Comparison of ENCODE assay signal across 9 mouse cellular contexts in genomic region chr7:101317014-101317413, GRCm38 (mm10). TPM values are rescaled to one million over a fixed set of nuclear protein-coding genes. Genes with fewer than 3 reads are reported as not detected.
DNase-seq lines count a peak whose midpoint lies in the region; ATAC-seq and TF ChIP-seq lines count a peak whose summit lies in the region.
"Had no signal": no experiment of that assay in that cellular context is flagged by ENCODE, and none has a peak within 500 bp of the region (broad histone marks: within the 10 kb centered on the region; RNA-seq: fewer than 3 reads in every experiment).

TSS of gene Stard10 (plus strand) at chr7:101317086.

- no peak within 1 kb of the TSS for H3K4me3 ChIP-seq in cerebellum, adult 2 months (replicated peaks; ENCODE audit: insufficient read depth, low read depth, low read length)
- no peak within 1 kb of the TSS for H3K4me3 ChIP-seq in thymus, adult 2 months (ENCODE audit: control insufficient read depth, insufficient read depth, low read length)
- no peak within 1 kb of the TSS for H3K4me3 ChIP-seq in hindbrain, embryonic 14.5 days (replicated peaks; ENCODE audit: low read length)
- no peak within 1 kb of the TSS for H3K4me3 ChIP-seq in liver, embryonic 16.5 days (ENCODE audit: low read depth, low read length)
- H3K4me3 ChIP-seq in forebrain, embryonic 11.5 days (ENCODE audit: low read depth, low read length) = no peak within 1 kb of the TSS

- no peaks in the 10 kb centered on the region for H3K36me3 ChIP-seq in thymus, adult 2 months (ENCODE audit: control insufficient read depth, insufficient read depth, low read length)
- H3K36me3 ChIP-seq in hindbrain, embryonic 14.5 days (replicated peaks; ENCODE audit: control insufficient read depth, insufficient read depth) = no peaks in the 10 kb centered on the region
- no peaks in the 10 kb centered on the region for H3K36me3 ChIP-seq in liver, embryonic 16.5 days (ENCODE audit: control insufficient read depth, insufficient read depth)
- no peaks in the 10 kb centered on the region for H3K36me3 ChIP-seq in forebrain, embryonic 11.5 days (ENCODE audit: control insufficient read depth, insufficient read depth, low read length)

- H3K9me3 ChIP-seq in hindbrain, embryonic 14.5 days (ENCODE audit: control insufficient read depth, low read length) = no peaks in the 10 kb centered on the region
- no peaks in the 10 kb centered on the region for H3K9me3 ChIP-seq in liver, embryonic 16.5 days (replicated peaks; ENCODE audit: control insufficient read depth, low read length)
- no peaks in the 10 kb centered on the region for H3K9me3 ChIP-seq in forebrain, embryonic 11.5 days (ENCODE audit: control insufficient read depth, low read length)

- TF ChIP-seq CTCF in cerebellum, adult 2 months (IDR thresholded peaks at IDR 0.05; ENCODE audit: borderline replicate concordance, insufficient read depth, low read depth, low read length) = no peak
- no peak for TF ChIP-seq CTCF in thymus, adult 2 months (IDR thresholded peaks at IDR 0.05; ENCODE audit: borderline replicate concordance, control insufficient read depth, extremely low read depth, insufficient read depth, low read length, poor library complexity)

- TF ChIP-seq POLR2A in cerebellum, adult 2 months (IDR thresholded peaks at IDR 0.05; ENCODE audit: borderline replicate concordance, insufficient read depth, low read length) = no peak
- TF ChIP-seq POLR2A in thymus, adult 2 months (IDR thresholded peaks at IDR 0.05; ENCODE audit: control insufficient read depth, extremely low read depth, insufficient read depth, low read length, poor library complexity) = no peak

- peaks cover 20% of the 10 kb centered on the region for H3K4me1 ChIP-seq in cerebellum, adult 2 months (ENCODE audit: control insufficient read depth, insufficient read depth, low read length)
- peaks cover 18% of the 10 kb centered on the region for H3K4me1 ChIP-seq in thymus, adult 2 months (replicated peaks; ENCODE audit: control insufficient read depth, insufficient read depth, low read length)
- H3K4me1 ChIP-seq in hindbrain, embryonic 14.5 days (replicated peaks; ENCODE audit: control insufficient read depth, insufficient read depth, low read length) = 0 out of 2 replicates have a peak, but pooled peaks cover 6% of the 10 kb centered on the region
- peaks cover 69% of the 10 kb centered on the region for H3K4me1 ChIP-seq in liver, embryonic 16.5 days (ENCODE audit: control insufficient read depth, low read depth, low read length)
- peaks cover 3% of the 10 kb centered on the region; the same call in 1 of the 2 replicates for H3K4me1 ChIP-seq in forebrain, embryonic 11.5 days (replicated peaks; ENCODE audit: control insufficient read depth, insufficient read depth, low read length)

- no peak for ATAC-seq in hindbrain, embryonic 14.5 days (ENCODE audit: low FRiP score)
- ATAC-seq in liver, embryonic 16.5 days (ENCODE audit: low read depth) = no peak
- no peak for ATAC-seq in forebrain, embryonic 11.5 days (replicated peaks; ENCODE audit: low FRiP score)

- H3K9ac ChIP-seq in hindbrain, embryonic 14.5 days = no peak within 1 kb of the TSS
- peak within 1 kb of the TSS; percentile 25 for H3K9ac ChIP-seq in liver, embryonic 16.5 days (ENCODE audit: low read depth, low read length)
- no peak within 1 kb of the TSS for H3K9ac ChIP-seq in forebrain, embryonic 11.5 days (ENCODE audit: low read length)

- no peaks in the 10 kb centered on the region for H3K27me3 ChIP-seq in cerebellum, adult 2 months (ENCODE audit: control insufficient read depth, insufficient read depth, low read length)
- H3K27me3 ChIP-seq in thymus, adult 2 months (ENCODE audit: control insufficient read depth, insufficient read depth, low read length) = no peaks in the 10 kb centered on the region
- H3K27me3 ChIP-seq in hindbrain, embryonic 14.5 days (ENCODE audit: control insufficient read depth, insufficient read depth, low read length) = 0 out of 2 replicates have a peak, but pooled peaks cover 3% of the 10 kb centered on the region
- no peaks in the 10 kb centered on the region for H3K27me3 ChIP-seq in liver, embryonic 16.5 days (ENCODE audit: control insufficient read depth, insufficient read depth, low read depth, low read length)
- H3K27me3 ChIP-seq in forebrain, embryonic 11.5 days (ENCODE audit: control insufficient read depth, insufficient read depth, low read length) = peaks cover 7% of the 10 kb centered on the region

- no peak within 1 kb of the TSS for H3K27ac ChIP-seq in cerebellum, adult 2 months (ENCODE audit: insufficient read depth, low read length)
- no peak within 1 kb of the TSS for H3K27ac ChIP-seq in thymus, adult 2 months (ENCODE audit: control insufficient read depth, insufficient read depth, low read length)
- no peak within 1 kb of the TSS for H3K27ac ChIP-seq in hindbrain, embryonic 14.5 days
- peak within 1 kb of the TSS; percentile 81 for H3K27ac ChIP-seq in liver, embryonic 16.5 days (ENCODE audit: low read length)
- no peak within 1 kb of the TSS for H3K27ac ChIP-seq in forebrain, embryonic 11.5 days (ENCODE audit: low read depth, low read length)
- H3K27ac ChIP-seq: macrophage had no signal

- DNase-seq in cerebellum, adult 2 months = no peak
- no peak for DNase-seq in cerebellum, adult 18-20 months
- no peak for DNase-seq in thymus, adult 2 months
- no peak for DNase-seq in thymus, postnatal 25 days
- no peak for DNase-seq in hindbrain, embryonic 14.5 days (ENCODE audit: low spot score)
- DNase-seq in ovary, postnatal 10 days (ENCODE audit: low spot score) = no peak
- no peak for DNase-seq in forebrain, embryonic 11.5 days (ENCODE audit: low spot score)

- H3K4me2 ChIP-seq in hindbrain, embryonic 14.5 days (replicated peaks) = no peak within 1 kb of the TSS
- H3K4me2 ChIP-seq in liver, embryonic 16.5 days (ENCODE audit: low read depth, low read length) = peak within 1 kb of the TSS; percentile 45
- H3K4me2 ChIP-seq in forebrain, embryonic 11.5 days (ENCODE audit: low read depth, low read length, severe bottlenecking) = no peak within 1 kb of the TSS

- WGBS in cerebellum, adult 2 months = 65% methylated on average over 3 of the region's 3 CpGs
- WGBS in thymus, adult 2 months = 94% methylated on average over 3 of the region's 3 CpGs
- 68% methylated on average over 3 of the region's 3 CpGs for WGBS in hindbrain, embryonic 14.5 days
- WGBS in liver, embryonic 16.5 days (ENCODE audit: insufficient replicate concordance) = 36% methylated on average over 3 of the region's 3 CpGs
- 89% methylated on average over 3 of the region's 3 CpGs for WGBS in forebrain, embryonic 11.5 days

RNA-seq across cellular contexts. Expression of gene Stard10, which starts in this region (rescaled TPM):
- 119 and 123 TPM in 2 replicates for polyA plus RNA-seq in cerebellum, adult 2 months (2012; rRNA removed)
- polyA plus RNA-seq in thymus, adult 2 months (2012; rRNA removed) = 25.4 and 31.4 TPM in 2 replicates
- polyA plus RNA-seq in hindbrain, embryonic 14.5 days (2014; fragmentation: Nextera tagmentation; extraction: Ambion mirVana) = 12.7 and 14.3 TPM in 2 replicates
- polyA plus RNA-seq in liver, embryonic 16.5 days (2015; fragmentation: Nextera tagmentation; extraction: Ambion mirVana) = 128 and 142 TPM in 2 replicates
- 6.3 and 8.6 TPM in 2 replicates for polyA plus RNA-seq in forebrain, embryonic 11.5 days (2014; fragmentation: Nextera tagmentation; extraction: Ambion mirVana)
